ENCODE assay signal across 7 mouse cellular contexts in the genomic region with DNA sequence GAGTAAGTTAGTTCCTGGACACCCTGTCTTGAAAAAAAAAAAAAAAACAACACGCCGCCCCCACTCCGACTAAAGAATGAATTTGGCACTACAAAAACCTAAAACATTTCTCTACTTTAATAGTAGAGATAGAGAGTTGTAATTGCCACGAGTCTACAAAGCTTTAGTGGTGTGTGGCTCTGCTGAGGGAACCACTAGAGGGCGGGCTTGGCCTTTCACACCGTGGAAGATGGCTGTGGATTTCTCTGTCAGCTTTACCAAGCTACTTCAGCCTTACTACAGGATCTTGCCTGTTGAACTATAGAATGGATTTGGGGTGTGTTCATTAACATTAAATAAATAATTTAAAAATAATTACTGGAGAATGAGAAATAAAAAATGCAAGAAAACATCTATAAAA. TPM values are rescaled to one million over a fixed set of nuclear protein-coding genes. Genes with fewer than 3 reads are reported as not detected.
A peak's percentile ranks its signal among the peaks of the same experiment; 100 is the strongest.
DNase-seq lines count a peak whose midpoint lies in the region; ATAC-seq lines count a peak whose summit lies in the region.

No protein-coding gene starts in this region.

- peak; percentile 80 for DNase-seq in adrenal gland, adult 2 months
- peak; percentile 91 for DNase-seq in embryo, embryonic 10 days (ENCODE audit: low spot score)
- peak; percentile 80 for DNase-seq in gastrocnemius, postnatal 14 days
- DNase-seq in kidney, adult 18-20 months: peak; percentile 80
- peak; percentile 83 for DNase-seq in left cerebral cortex, postnatal 4 days
- peak; percentile 58 to 79 for DNase-seq in spleen, adult 18-20 months

- no peaks in the 10 kb centered on the region for H3K27me3 ChIP-seq in midbrain, embryonic 15.5 days (replicated peaks)

- no peak overlapping the region for H3K27ac ChIP-seq in midbrain, embryonic 15.5 days

- H3K4me1 ChIP-seq in midbrain, embryonic 15.5 days: peaks cover 6% of the 10 kb centered on the region; the same call in 1 of the 2 replicates

- H3K9ac ChIP-seq in midbrain, embryonic 15.5 days: no peak overlapping the region

- no peak overlapping the region for H3K4me2 ChIP-seq in midbrain, embryonic 15.5 days

- ATAC-seq in midbrain, embryonic 15.5 days (replicated peaks): peak; percentile 88

- intact Hi-C loops in gastrocnemius, postnatal 14 days (cut with DNase I; ENCODE audit: low total_unique reads): no loop called here
- intact Hi-C loops in left cerebral cortex, postnatal 4 days (cut with DNase I): loop anchor here (10.0 kb wide), 1 partner anchor 154 kb away; the partner anchor contains the start of gene Gm20403

- no peaks in the 10 kb centered on the region for H3K9me3 ChIP-seq in midbrain, embryonic 15.5 days

- H3K4me3 ChIP-seq in midbrain, embryonic 15.5 days: no peak overlapping the region

- no peaks in the 10 kb centered on the region for H3K36me3 ChIP-seq in midbrain, embryonic 15.5 days (replicated peaks)

- 16% methylated on average over 6 of the region's 6 CpGs for WGBS in midbrain, embryonic 15.5 days

RNA-seq across cellular contexts. Expression of gene Cfl2, which starts 32.1 kb away (rescaled TPM):
- 100 to 1,000 TPM; 110 to 136 TPM for total RNA-seq in adrenal gland, adult 2 months (2021)
- 1.8 and 3.6 TPM in 2 replicates for polyA plus RNA-seq in adrenal gland, adult 2 months (2012; rRNA removed)
- 100 to 1,000 TPM; 625 to 714 TPM for total RNA-seq in gastrocnemius, postnatal 14 days (2021)
- total RNA-seq in left cerebral cortex, postnatal 4 days (2021): 100 to 1,000 TPM; 229 to 245 TPM
- 271 and 276 TPM in 2 replicates for polyA plus RNA-seq in midbrain, embryonic 15.5 days (2015; fragmentation: Nextera tagmentation; extraction: Ambion mirVana)

RNA-seq across cellular contexts. Expression of gene Snx6, which starts 35.1 kb away (rescaled TPM):
- total RNA-seq in adrenal gland, adult 2 months (2021): 10 to 100 TPM; 54.7 to 62.0 TPM
- 9.9 and 16.3 TPM in 2 replicates for polyA plus RNA-seq in adrenal gland, adult 2 months (2012; rRNA removed)
- 10 to 100 TPM; 20.9 to 23.5 TPM for total RNA-seq in gastrocnemius, postnatal 14 days (2021)
- total RNA-seq in left cerebral cortex, postnatal 4 days (2021): 10 to 100 TPM; 71.0 to 82.9 TPM
- polyA plus RNA-seq in midbrain, embryonic 15.5 days (2015; fragmentation: Nextera tagmentation; extraction: Ambion mirVana): 132 and 139 TPM in 2 replicates
